Mouse (Mus musculus) heart, embryonic 15.5 days (tissue): ENCODE results near the gene Ms4a18. TPM values are rescaled to one million over a fixed set of nuclear protein-coding genes. Genes with fewer than 3 reads are reported as not detected.
A peak's percentile ranks its signal among the peaks of the same experiment; 100 is the strongest.

Source experiments
- ATAC-seq: fragments of 200-750 bp; cut with Nextera tagmentation; replicated peaks from 2 replicates; pipeline ENCODE4 v1.8.0; 2017; ENCODE audit warnings: low read depth, moderate TSS enrichment; ENCODE audit not compliant: insufficient number of reproducible peaks, insufficient read depth, low FRiP score
- H3K27ac ChIP-seq: fragments of 300-500 bp; sonication (generic); 2 replicates; pipeline ENCODE4 v1.5.1; 2015; ENCODE audit warnings: mild to moderate bottlenecking, inconsistent platforms
- H3K27me3 ChIP-seq: fragments of 300-500 bp; sonication (generic); 2 replicates; pipeline ENCODE4 v1.6.1; 2015; ENCODE audit warnings: inconsistent platforms
- H3K36me3 ChIP-seq: fragments of 300-500 bp; sonication (generic); 2 replicates; pipeline ENCODE4 v1.6.1; 2015; ENCODE audit warnings: mild to moderate bottlenecking, inconsistent platforms
- H3K4me1 ChIP-seq: fragments of 300-500 bp; sonication (generic); replicated peaks from 2 replicates; pipeline ENCODE4 v1.6.1; 2015; ENCODE audit warnings: inconsistent platforms
- H3K4me2 ChIP-seq: fragments of 300-500 bp; sonication (generic); 2 replicates; pipeline ENCODE4 v1.6.1; 2015; ENCODE audit warnings: inconsistent platforms, mild to moderate bottlenecking, moderate library complexity
- H3K4me3 ChIP-seq: fragments of 300-500 bp; sonication (generic); 2 replicates; pipeline ENCODE4 v1.5.1; 2015; ENCODE audit warnings: mild to moderate bottlenecking, inconsistent platforms
- H3K9ac ChIP-seq: fragments of 300-500 bp; sonication (generic); 2 replicates; pipeline ENCODE4 v1.6.1; 2015; ENCODE audit warnings: mild to moderate bottlenecking, inconsistent platforms
- H3K9me3 ChIP-seq: fragments of 300-500 bp; sonication (generic); replicated peaks from 2 replicates; pipeline ENCODE4 v1.6.1; 2016; ENCODE audit warnings: inconsistent platforms
- WGBS: fragments of 180-500 bp; shearing (Covaris S2); methylation state at CpG from one replicate; pipeline ENCODE4 v1.1.7; 2015; ENCODE audit warnings: mixed read lengths; 5-methylcytosine and 5-hydroxymethylcytosine counted together
- polyA plus RNA-seq: library from polyadenylated mRNA; unstranded; fragments of >200 nt; fragmentation: Nextera tagmentation; extraction: Ambion mirVana; gene quantifications from 2 replicates; pipeline ENCODE4 v1.2.1, GENCODE M21; 2015

The Ms4a18 gene
- polyA plus RNA-seq, 1 experiment from 2014 or later, result not detected

DNA sequence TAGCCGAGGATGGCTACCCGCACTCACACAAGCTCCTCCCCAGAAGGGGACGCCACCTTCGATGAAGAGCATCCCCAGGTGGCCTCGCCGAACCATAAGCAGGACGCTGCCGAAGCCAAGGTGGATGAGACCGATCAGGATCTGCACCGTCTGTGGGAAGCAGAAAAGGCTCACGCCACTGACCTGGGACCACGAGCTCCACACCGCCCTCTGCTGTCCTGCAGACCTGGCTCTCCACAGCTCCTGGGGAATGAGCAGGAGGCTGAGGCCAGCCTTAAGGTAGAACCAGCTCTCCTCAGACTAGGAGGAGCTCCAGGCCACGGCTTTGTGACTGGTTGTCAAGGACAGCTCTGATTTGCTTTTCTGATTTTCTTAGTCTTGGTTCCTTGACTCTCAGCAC is 34.7 kb downstream of the Ms4a18 start:
- WGBS, result 18% methylated on average over 14 of the region's 14 CpGs
- no peak overlapping the region for H3K9ac ChIP-seq
- no peak for ATAC-seq
- H3K4me3 ChIP-seq, result no peak overlapping the region
- H3K4me2 ChIP-seq, result peak overlapping the region; percentile 37; the same call in 1 of the 2 replicates
- H3K9me3 ChIP-seq, result no peaks in the 10 kb centered on the region
- H3K36me3 ChIP-seq, result no peaks in the 10 kb centered on the region
- H3K27ac ChIP-seq, result no peak overlapping the region
- H3K27me3 ChIP-seq, result no peaks in the 10 kb centered on the region
- H3K4me1 ChIP-seq, result peaks cover 8% of the 10 kb centered on the region

DNA sequence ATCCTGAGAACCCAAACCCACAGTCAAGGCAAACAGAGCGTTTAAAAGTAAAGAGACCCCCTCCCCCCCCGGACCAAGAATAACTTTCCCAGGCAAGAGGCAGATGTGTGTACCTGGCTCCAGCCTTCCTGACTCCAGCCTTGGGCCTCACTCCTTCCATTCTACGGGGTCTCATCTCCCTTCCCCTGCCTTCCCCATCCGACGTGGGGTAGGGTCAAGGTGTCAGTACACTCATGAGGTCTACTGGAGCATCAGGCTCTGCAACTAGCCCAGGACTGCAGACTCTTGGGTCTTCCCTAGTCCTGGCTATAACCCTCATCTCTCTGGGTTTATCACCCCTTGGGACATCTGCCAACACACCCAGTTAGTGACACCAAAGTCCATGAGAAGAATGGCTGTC is 37.6 kb downstream of the Ms4a18 start:
- Histone ChIP-seq H3K27me3 (no peaks in the 10 kb centered on the region), H3K4me1 (peaks cover 8% of the 10 kb centered on the region), H3K27ac (no peak overlapping the region), H3K4me2 (peak overlapping the region; percentile 46; the same call in 1 of the 2 replicates), H3K9ac (no peak overlapping the region), H3K4me3 (no peak overlapping the region), H3K9me3 (no peaks in the 10 kb centered on the region), H3K36me3 (no peaks in the 10 kb centered on the region)
- ATAC-seq, result no peak
- 73% methylated on average over 5 of the region's 5 CpGs for WGBS

DNA sequence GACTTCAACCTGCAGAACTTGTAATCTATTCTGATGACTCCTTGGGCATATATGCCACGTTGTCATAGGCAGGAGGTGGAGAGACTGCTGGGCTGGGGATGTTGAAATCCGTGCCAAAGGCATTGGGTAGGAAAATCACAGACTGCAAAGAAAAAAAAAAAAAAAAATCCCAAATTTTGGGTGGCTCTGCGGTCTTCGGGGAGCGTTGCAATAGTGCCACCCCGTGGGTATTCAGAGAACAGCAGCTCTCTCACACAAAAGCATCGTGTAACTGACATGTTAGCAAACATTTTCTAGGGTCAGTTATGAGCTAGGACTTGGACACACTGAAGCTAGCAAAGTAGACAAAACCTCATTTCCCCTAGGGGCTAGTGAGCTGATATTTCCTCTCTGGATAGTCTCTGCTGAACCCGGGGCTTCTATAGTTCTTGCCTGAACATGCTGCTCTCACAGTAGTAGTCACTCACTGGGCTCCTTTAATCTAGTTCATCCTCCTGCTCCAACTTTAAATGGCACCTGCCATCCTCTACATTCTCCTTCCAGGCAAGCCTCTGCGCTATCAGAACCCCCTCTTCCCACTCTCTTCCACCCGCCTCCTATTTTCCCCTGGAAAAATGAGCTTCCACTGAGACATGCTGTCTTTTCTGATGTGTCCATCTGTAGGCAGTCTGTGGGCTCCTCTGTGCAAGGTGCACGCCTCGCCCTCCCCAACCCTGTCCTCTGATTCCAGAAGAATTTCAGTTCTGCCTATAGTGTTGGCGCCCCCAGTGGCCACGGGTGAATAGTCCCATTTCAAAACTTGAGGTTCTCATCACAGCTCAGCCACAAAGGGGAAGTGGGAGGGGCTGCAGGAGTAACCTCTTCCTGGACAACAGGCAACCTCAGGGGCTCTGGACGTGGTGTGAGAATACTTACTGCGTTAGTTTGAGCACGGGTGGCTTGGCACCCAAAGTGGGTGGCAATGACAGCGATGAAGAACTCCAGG is 38.4 kb downstream of the Ms4a18 start:
- Histone ChIP-seq H3K4me2 (peak overlapping the region; percentile 46), H3K9me3 (no peaks in the 10 kb centered on the region), H3K9ac (peak overlapping the region; percentile 18; the same call in 1 of the 2 replicates), H3K27me3 (no peaks in the 10 kb centered on the region), H3K4me3 (no peak overlapping the region), H3K4me1 (peaks cover 8% of the 10 kb centered on the region), H3K36me3 (no peaks in the 10 kb centered on the region), H3K27ac (no peak overlapping the region)
- 11% methylated on average over 18 of the region's 18 CpGs for WGBS
- ATAC-seq, result peak; percentile 50; the same call in 1 of the 2 replicates

DNA sequence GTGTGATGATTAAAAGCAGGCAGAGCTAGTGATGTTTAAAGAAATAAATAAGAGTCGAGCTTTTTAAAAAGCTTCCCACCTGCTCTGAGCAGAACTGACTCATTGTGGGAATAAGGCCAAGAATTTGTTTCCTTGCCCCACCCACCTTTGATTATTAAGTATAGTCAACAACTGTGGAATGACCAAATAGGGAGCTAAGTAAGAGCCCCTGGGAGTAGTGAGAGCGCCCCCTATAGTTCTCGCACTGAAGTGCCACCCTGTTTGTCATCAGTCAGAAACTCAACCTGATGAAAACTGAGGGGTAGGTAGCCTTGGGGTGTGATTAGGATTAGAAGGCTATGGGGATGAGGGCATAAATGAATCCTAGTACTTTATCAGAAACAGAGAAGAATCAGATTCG is 41.5 kb downstream of the Ms4a18 start:
- H3K27me3 ChIP-seq, result no peaks in the 10 kb centered on the region
- WGBS, result 48% methylated on average over 4 of the region's 4 CpGs
- no peak for ATAC-seq

DNA sequence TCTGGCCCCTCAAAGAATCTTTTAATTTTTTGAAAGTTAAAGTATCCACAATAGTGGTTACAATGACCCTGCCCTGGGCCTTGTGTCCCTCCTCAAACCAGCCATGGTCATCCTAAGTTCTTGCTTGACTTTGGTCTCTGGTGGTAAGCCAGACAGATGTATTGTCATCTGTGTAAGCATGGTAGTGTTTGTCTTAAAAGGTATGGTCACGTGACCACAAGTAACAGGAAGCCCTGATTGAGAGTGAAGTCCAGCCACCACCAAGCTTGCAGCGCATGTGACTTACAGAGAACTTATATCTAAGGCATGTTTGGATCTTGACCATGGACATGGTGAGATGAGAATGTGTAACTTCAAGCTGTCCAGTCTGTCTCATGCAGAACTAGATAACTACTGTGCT is 42.6 kb downstream of the Ms4a18 start:
- H3K36me3 ChIP-seq, result no peaks in the 10 kb centered on the region
- no peak overlapping the region for H3K9ac ChIP-seq
- no peaks in the 10 kb centered on the region for H3K27me3 ChIP-seq
- no peaks in the 10 kb centered on the region for H3K9me3 ChIP-seq
- ATAC-seq, result no peak
- H3K4me2 ChIP-seq, result no peak overlapping the region
- no peak overlapping the region for H3K27ac ChIP-seq
- 68% methylated on average over 2 of the region's 2 CpGs for WGBS
- H3K4me1 ChIP-seq, result peaks cover 8% of the 10 kb centered on the region
- H3K4me3 ChIP-seq, result no peak overlapping the region

More for the DNA sequence above, 41.5 kb downstream of the Ms4a18 start:
- no peaks in the 10 kb centered on the region for H3K36me3 ChIP-seq
- H3K4me2 ChIP-seq, result no peak overlapping the region
- H3K4me3 ChIP-seq, result no peak overlapping the region
- peaks cover 8% of the 10 kb centered on the region for H3K4me1 ChIP-seq
- no peak overlapping the region for H3K27ac ChIP-seq
- H3K9ac ChIP-seq, result no peak overlapping the region
- H3K9me3 ChIP-seq, result no peaks in the 10 kb centered on the region

DNA sequence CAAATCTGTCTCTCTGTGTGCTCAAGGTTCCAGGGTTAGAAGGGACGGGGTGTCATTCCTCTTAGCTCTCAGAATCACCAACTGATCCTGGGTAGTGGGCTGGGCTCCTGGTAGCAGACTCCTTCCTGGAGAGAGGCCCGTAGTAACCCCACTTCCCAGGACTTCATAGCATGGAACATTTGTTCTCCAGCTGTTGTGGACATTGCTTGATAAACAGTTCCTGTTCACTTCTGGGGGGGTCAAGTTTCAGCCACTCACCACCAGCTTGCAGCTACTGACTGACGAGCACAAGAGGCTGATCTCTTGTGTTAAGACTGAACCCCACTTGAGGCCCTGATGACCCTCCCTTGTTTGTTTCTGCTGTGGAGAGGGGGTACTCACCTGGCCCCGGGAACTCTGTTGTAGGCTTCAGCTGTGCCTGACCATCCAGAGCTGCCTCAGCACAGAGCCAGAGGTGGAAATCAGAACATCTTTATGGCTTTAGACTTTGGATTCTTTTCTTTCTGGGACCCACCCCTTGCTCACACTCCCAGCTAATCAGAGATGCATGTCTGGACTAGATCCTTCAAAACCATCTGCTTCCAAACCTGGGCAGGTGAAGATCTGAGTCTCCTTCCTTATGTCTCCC is 43.5 kb downstream of the Ms4a18 start, which contains the start of gene Ms4a10:
Gene Ms4a10 (minus strand): TSS at position 433 of the 628 bp plus-strand sequence.
- Histone ChIP-seq H3K27ac (no peak within 1 kb of the TSS), H3K36me3 (no peaks in the 10 kb centered on the region), H3K9ac (no peak within 1 kb of the TSS), H3K9me3 (no peaks in the 10 kb centered on the region), H3K4me1 (peaks cover 4% of the 10 kb centered on the region), H3K4me3 (no peak within 1 kb of the TSS), H3K4me2 (no peak within 1 kb of the TSS), H3K27me3 (no peaks in the 10 kb centered on the region)
- no peak for ATAC-seq
- 30% methylated on average over 4 of the region's 4 CpGs for WGBS

DNA sequence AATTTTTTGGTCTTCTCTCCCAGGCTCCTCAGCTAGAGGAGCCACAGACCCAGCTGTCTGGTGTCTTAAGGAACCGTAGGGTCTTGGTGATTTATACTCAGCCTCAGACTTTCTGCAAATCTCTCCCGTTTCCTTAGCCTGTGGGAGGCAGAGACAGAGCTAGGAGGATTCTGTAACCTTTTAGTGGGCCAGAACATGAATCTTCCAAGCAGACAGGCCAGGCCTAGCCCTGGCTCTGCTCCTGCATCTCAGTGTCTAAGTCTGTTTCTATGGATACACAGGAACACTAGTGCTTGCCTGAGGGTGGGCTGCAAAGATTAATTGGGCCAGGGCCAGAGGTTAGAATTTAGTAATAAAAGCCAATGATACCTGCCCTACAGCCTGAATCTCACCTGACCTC is 44.6 kb downstream of the Ms4a18 start:
- Histone ChIP-seq H3K27me3 (no peaks in the 10 kb centered on the region), H3K4me1 (no peaks in the 10 kb centered on the region), H3K4me3 (no peak overlapping the region), H3K27ac (no peak overlapping the region), H3K9me3 (no peaks in the 10 kb centered on the region), H3K4me2 (no peak overlapping the region), H3K36me3 (no peaks in the 10 kb centered on the region), H3K9ac (no peak overlapping the region)
- 49% methylated on average over 2 of the region's 2 CpGs for WGBS
- no peak for ATAC-seq

DNA sequence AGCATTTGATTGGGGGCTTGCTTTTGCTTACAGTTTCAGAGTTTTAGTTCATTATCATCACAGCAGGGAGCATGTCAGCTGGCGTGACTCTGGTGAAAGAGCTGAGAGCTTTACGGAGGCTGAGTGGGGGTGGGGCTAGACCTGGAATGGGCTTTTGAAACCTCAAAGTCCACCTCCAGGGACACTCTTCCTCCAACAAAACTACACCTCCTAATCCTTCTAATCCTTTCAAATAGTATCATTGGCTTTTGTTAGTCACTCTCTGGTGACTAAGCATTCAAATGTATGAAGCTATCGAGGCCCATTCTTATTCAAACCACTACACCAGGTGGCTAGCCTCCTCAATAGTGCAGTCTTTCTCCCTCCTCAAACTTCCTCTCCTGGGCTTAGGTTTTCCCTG is 45.2 kb downstream of the Ms4a18 start:
- ATAC-seq, result no peak
- Histone ChIP-seq H3K4me2 (no peak overlapping the region), H3K27ac (no peak overlapping the region), H3K27me3 (no peaks in the 10 kb centered on the region), H3K9ac (no peak overlapping the region), H3K9me3 (no peaks in the 10 kb centered on the region), H3K36me3 (no peaks in the 10 kb centered on the region), H3K4me1 (no peaks in the 10 kb centered on the region), H3K4me3 (no peak overlapping the region)
- WGBS, result 77% methylated on average over 3 of the region's 3 CpGs

DNA sequence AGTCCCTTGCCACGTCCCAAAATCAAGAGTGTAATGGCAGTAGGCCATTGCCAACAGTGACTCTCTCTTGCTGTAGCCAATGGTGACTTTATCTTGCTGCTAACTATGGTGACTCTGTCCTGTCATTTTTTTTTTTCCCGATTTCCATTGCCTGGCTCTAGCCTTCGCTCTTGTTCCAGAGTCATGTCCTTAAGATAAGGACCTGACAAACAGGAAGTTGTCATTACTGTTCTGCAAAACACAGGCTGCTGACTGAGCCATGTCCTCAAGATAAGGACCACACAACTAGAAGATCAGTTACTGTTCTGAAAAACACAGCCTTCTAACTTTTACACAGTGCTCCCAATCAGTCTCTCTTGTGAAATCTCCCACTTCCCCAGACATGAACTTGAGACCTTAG is 47.4 kb downstream of the Ms4a18 start:
- 36% methylated on average over 3 of the region's 3 CpGs for WGBS
- no peak for ATAC-seq

DNA sequence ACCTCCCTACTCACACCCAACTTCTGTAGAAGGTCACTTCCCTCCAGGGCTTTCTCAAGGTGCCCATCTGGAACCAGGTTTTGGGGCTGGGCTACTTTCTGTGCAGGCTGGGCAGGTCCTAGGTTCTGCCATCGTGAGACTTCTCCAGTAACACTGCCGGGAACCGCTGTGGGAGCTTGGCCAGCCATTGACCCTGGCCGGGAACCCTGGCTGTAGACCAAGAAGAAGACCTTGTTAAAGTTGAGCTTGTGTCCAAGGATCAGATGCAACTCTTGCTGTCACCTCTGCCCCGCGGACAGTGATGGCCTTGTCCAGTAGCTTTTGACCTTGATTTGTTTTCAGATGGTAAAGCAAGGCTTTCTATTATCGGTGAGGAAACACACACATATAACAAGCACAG is 49.3 kb downstream of the Ms4a18 start:
- no peaks in the 10 kb centered on the region for H3K36me3 ChIP-seq
- H3K4me1 ChIP-seq, result no peaks in the 10 kb centered on the region
- 86% methylated on average over 7 of the region's 7 CpGs for WGBS
- no peak for ATAC-seq
- H3K27ac ChIP-seq, result no peak overlapping the region
- H3K4me3 ChIP-seq, result no peak overlapping the region
- H3K9me3 ChIP-seq, result no peaks in the 10 kb centered on the region
- H3K4me2 ChIP-seq, result no peak overlapping the region
- H3K9ac ChIP-seq, result no peak overlapping the region
- peaks cover 9% of the 10 kb centered on the region; the same call in 1 of the 2 replicates for H3K27me3 ChIP-seq

More for the DNA sequence above, 47.4 kb downstream of the Ms4a18 start:
- H3K4me1 ChIP-seq, result no peaks in the 10 kb centered on the region
- H3K9me3 ChIP-seq, result no peaks in the 10 kb centered on the region
- no peak overlapping the region for H3K27ac ChIP-seq
- H3K9ac ChIP-seq, result no peak overlapping the region
- H3K4me2 ChIP-seq, result no peak overlapping the region
- no peak overlapping the region for H3K4me3 ChIP-seq
- H3K36me3 ChIP-seq, result no peaks in the 10 kb centered on the region
- no peaks in the 10 kb centered on the region for H3K27me3 ChIP-seq

DNA sequence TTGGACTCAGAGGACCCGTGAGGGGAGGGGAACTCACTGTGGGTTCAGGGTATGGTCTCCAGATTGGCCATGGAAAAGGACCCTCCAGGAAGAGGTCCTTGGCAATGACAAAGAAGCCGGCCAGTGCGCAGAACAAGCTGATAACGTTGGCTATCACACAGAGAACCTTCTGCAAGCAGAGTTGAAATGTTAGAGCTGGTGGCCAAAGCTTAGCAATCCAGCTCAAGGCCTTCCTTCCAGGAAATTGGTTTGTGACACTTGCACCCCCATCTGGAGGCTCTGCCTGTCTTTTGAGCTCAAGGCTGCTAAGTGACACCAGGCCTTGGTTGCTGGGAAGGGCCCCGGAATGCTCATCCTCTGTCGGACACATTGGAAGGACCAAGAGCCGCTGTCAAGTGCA is 52.1 kb downstream of the Ms4a18 start:
- H3K27me3 ChIP-seq, result peaks cover 14% of the 10 kb centered on the region
- no peak overlapping the region for H3K9ac ChIP-seq
- no peak overlapping the region for H3K27ac ChIP-seq
- no peaks in the 10 kb centered on the region for H3K9me3 ChIP-seq
- no peaks in the 10 kb centered on the region for H3K4me1 ChIP-seq
- 77% methylated on average over 7 of the region's 7 CpGs for WGBS
- no peak overlapping the region for H3K4me2 ChIP-seq
- no peak for ATAC-seq
- no peaks in the 10 kb centered on the region for H3K36me3 ChIP-seq
- H3K4me3 ChIP-seq, result no peak overlapping the region
